Mouse (Mus musculus) lung, postnatal 0 days (tissue): ENCODE data around the gene Olfr1321.

Experiments
- CTCF ChIP-seq: IDR thresholded peaks from 2 replicates; pipeline ENCODE4 v1.5.1; 2016; ENCODE audit warnings: antibody characterized with exemption, mild to moderate bottlenecking
- EP300 ChIP-seq: IDR thresholded peaks from 2 replicates; pipeline ENCODE4 v1.6.1; 2016; ENCODE audit warnings: antibody characterized with exemption, mild to moderate bottlenecking, control low read depth

GRCm38 (mm10) chrX:49770828-49771227 lies 36.0 kb upstream of the Olfr1321 start:
- TF ChIP-seq CTCF, result peak; percentile 15
- TF ChIP-seq EP300, result no peak
